Mouse (Mus musculus) mouse trophoblast stem cell (cell line): ENCODE results near the gene Slc22a23.

ENCODE experiments used
- in situ Hi-C, 2 experiments: fragments of 300-500 bp; cut with MseI, MboI; formaldehyde crosslinking; loops; 2 replicates in 1 of 2; 3 replicates in 1 of 2; pipeline ENCODE4 v1.15.1; 2025

Gene Slc22a23

GRCm38 (mm10) chr13:34304896-34305295 lies 40.1 kb downstream of the Slc22a23 start:
- in situ Hi-C loops = no loop called here

DNA sequence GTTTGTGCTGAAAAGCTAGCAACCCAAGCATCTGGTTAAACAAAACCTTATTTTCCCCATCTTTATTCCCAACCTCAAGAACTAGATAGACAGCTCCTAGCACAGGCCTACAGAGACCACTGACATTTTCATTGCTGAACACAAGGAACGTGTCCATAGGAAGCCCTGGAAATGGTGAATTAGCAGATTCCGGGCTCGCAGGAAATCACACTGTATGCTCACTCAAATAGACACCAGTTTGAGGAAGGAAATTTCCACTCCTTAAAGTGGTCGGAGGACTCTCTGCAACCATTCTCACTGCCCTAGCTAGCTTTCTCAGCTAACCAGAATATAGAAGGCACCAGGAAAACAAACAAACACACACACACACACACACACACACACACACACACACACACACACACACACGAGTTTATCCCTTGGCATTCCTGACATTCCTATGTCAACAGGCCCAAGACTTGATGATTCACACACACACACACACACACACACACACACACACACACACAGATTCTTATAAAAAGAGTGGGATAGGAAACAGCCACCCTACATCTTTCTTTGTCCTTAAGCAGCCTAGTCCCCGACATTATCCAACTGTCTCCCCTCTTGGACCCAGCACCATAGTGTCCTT lies 41.5 kb downstream of the Slc22a23 start:
- in situ Hi-C loops = no loop called here

DNA sequence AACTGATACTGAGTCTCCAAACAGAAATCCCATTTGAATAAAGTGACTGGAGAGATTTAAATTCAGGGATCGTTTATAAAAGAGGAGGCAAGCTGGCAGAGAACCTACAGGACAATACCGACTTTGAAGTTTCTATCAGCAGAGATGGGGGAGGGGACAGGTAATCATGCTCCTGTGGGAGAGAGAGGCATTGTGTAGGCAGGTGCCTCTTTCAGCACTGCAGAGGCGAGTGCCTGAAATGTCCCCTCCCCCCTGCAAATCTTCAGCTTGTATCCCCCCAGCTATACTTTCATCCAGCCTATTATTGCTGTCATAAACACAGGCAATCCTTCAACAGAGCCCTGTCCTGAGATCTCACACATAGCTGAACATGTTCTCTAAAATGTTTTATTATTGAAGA lies 43.4 kb downstream of the Slc22a23 start:
- in situ Hi-C loops = no loop called here

GRCm38 (mm10) chr13:34299351-34300333 lies 45.3 kb downstream of the Slc22a23 start:
- in situ Hi-C loops = no loop called here

DNA sequence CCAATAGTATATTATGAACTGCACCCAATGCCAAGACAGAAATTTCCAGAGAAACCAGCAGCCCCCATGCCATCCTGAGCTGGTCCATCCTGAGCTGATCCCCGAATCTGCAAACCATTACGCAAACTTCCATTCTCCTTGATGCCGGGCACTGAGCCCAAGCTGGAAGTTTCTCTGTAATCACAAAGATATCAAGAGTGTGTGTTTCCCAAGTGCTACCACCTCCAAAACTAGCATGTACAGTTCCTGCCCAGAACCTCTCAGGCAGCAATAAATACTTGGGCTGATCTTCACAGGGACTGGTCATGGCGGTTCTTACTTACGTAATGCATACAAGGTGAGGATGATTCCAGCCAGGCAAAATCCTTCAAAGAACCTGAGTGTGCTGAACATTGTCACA lies 46.3 kb downstream of the Slc22a23 start:
- in situ Hi-C loops = no loop called here

- in situ Hi-C loops = no loop called here
These were observed 46.9 kb downstream of the Slc22a23 start for GRCm38 (mm10) chr13:34298061-34298460.

DNA sequence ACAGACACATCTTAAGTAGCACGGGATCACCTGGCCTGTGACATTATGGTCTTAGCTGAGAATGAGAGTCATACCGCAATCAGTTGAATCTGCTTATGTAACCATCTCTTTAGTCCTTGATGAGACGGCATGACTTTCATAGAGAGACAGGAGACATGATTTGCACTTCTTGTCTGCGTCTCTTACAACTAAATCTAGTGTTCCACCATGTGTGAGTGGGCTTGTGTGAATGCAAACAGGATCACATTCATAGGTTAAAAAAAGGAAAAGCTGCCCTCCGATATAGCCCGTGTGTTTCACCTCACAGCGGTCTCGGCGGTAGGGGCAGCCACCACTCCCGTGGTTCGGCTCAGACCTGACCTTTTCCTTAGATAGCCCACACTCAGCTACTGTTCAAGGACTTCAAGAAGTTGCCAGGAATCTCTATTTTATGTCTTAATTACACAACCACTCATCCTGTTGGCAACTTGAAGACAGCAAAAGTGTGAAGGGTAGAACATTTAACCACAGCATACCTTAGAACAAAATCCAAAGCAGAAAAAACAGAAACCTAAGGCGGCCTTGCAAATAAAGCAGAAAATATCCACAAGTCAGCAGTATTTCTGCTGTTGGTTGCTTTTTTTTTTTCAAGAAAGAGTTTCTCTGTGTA lies 49.1 kb downstream of the Slc22a23 start:
- in situ Hi-C loops = no loop called here

DNA sequence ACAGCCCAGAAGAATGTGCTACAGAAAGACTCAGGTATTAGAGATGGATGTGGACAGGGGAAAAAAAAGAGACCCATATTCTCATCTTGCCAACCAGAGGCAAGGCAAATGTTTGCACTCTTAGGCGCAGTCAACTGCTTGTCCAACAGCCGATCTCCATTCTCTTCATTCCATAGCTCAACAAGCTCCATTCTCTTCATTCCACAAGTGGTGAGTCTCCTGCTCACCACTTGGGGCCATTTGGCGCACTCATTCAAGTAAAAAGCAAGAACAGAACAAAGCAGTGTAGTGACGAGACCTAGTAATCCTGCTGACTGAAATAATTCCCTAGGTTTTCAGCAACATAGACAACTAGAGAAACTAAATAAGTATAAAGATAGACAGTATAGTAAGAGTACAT lies 50.8 kb downstream of the Slc22a23 start:
- in situ Hi-C loops = no loop called here

DNA sequence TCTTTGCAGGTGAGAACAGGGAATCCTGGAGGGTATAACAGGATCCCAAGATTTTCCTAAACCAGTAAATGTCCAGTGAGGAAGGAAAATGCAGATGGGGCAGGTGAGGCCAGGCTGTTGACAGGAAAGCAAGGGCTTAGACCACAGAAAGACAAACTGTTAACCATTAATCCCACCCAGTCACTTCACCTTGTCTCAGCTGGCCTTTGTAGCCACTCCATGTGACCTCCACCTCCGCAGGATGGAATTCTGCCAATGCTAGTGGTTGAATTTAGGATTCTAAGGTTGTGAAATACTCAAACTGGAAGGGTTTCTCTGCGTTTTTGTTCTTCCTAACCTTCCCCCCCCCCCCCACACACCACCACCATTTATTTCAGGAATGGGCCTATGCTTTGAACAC lies 52.9 kb downstream of the Slc22a23 start:
- in situ Hi-C loops = no loop called here

DNA sequence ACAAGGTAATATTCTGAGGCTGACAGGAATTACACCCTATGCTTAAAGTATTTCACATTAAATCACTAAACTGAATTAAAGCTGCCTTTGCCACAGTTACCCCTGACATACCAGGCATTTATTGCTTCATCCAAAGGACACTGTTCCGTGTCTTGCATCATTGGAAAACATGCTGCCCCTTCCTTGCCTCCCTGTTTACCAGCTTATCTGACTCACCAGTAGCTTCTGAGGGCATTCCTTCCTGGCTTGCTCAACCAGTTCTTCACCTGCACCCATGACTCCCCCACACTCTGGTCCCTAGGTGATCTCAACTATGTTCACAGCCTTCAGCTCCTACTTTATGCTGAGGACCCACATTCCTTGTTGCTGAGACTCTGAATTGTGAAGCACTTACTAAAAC lies 54.6 kb downstream of the Slc22a23 start:
- in situ Hi-C loops = no loop called here

DNA sequence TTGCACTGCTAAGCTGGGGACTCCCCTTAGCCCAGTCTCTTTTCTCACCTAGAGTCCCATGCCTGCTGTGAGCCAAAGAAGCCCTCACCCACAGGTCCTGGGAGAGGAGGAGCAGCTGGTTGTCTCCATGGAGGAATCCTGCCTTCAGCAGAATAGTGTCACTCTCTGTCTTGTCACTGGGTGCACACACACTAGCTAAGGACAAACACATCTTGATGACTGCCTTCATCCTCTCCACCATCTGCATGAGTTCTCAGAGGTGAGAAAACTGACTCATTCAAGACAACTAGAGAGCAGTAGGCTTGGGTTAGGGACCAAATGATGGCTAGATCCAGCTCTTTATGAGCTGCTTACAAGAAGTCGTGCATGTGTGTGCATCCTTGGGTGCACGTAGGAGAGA lies 55.4 kb downstream of the Slc22a23 start:
- in situ Hi-C loops = no loop called here

- in situ Hi-C loops = no loop called here
These were observed 56.9 kb downstream of the Slc22a23 start for GRCm38 (mm10) chr13:34288129-34288528.

GRCm38 (mm10) chr13:34287601-34288083 lies 57.3 kb downstream of the Slc22a23 start:
- in situ Hi-C loops = no loop called here

GRCm38 (mm10) chr13:34281360-34281759 lies 63.6 kb downstream of the Slc22a23 start:
- in situ Hi-C loops = no loop called here

GRCm38 (mm10) chr13:34278759-34279270 lies 66.2 kb downstream of the Slc22a23 start:
- in situ Hi-C loops = no loop called here

DNA sequence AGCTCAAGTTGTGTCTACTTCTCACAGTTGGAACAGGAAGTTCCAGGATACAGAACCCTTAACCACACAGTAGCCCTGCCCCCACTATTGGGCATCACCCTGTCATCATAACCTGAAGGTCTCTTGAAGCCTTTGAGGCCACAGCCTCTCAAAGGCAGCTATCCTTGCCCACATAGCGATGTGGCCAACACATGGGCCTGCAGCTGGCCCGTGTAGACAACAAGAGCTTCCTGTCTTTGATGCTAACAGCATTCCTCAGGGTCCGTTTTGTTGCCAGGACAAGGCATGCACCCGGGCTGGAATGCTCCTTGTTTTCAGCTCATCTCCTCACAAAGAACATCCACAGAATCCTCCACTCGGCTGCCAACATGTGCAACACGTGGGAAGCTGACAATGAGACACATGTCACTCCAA lies 66.7 kb downstream of the Slc22a23 start:
- in situ Hi-C loops = no loop called here

DNA sequence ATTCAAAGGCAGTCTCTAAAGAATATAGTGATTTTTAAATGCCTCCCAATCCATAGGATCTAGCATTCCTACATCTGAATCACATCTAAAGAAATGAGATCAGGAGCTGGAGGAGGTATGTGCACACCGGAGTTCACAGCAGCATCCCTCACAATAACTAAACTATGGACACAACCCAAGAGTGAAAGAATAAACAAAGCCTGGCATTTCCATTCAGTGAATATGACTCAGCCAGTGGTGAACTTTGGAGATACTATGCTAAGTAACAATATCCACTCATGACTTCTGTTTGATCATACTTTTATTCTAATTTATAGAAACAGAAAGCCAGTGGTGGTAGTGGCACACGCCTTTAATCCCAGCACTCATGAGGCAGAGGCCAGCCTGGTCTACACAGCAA lies 67.4 kb downstream of the Slc22a23 start:
- in situ Hi-C loops = no loop called here

GRCm38 (mm10) chr13:34277001-34277400 lies 68.0 kb downstream of the Slc22a23 start:
- in situ Hi-C loops = no loop called here

DNA sequence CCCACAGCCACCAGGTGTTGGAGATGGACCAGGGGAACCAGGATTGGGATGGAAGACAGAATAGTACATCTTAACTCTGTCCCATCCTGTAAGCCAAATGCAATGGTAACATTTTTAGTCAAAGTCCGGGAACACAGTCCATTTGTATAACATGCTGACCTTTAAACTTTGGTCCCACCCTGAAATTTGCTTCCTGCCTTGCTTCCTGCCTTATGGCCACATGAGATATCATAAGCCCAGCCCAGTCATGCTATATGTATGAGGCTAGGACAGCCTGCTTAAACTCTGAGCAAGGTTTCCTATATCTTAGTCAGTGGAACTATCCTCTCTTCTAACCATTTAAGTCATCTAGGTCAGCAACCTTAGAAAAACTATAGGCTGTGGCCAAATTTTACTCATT lies 70.1 kb downstream of the Slc22a23 start:
- in situ Hi-C loops = no loop called here

GRCm38 (mm10) chr13:34274417-34274816 lies 70.6 kb downstream of the Slc22a23 start:
- in situ Hi-C loops = no loop called here

DNA sequence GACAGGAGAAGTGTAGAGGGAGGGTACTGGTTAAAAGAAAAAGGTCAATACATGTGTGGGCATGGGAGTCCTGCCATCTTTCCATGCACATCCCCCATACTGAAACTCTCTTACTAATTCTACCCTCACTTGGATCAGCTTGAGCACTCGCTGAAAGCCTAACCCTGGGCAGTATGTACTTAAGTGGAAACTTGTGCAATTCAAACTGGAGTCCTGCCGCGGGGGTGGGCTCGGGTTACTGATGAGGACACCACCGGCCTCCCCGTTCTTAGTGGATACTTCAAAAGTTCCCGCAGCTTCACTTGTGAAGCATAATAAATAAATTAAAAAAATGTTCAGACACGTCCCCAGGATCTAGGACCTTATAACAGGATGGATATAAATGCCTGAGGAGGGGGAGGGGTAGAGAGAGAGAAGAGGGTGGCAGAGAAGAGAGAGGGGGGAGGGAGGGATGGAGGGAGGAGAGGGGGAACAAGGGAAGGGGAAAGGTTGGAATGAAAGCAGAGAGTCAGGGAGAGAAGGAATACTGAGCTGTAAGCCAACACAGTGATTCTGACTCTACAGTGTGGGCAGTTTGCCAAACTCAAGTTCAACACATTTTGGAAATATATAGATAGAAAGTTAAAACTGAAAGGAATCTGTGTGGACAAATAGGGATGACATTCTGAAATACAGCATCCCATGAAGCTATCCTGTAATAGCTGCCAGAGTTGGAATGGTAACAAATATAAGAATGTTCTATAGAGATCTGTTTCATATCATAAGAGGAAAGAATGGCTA lies 72.5 kb downstream of the Slc22a23 start:
- in situ Hi-C loops = no loop called here
